Mouse (Mus musculus) frontal cortex, postnatal 10 days (tissue): ENCODE measurements at regions not wholly inside any gene's neighbourhood (a gene's known extent, or its start where the extent isn't known, plus 50 kb on each side); places are given as distances from the start of the nearest gene placed in this dataset.
A peak's percentile ranks its signal among the peaks of the same experiment; 100 is the strongest.

Experiments used
- DNase-seq, 2 experiments: peaks; one replicate each; pipeline ENCODE4 v3.0.0; 2022; ENCODE audit warnings: low spot score in 2 of 2, mixed read lengths in 1 of 2

- DNase-seq: peak; percentile 21 to 54
Observed at GRCm38 (mm10) chrX:6261469-6261868, 59.1 kb downstream of the Bmp15 start.

- no peak for DNase-seq
Observed at GRCm38 (mm10) chrX:6258523-6258922, 62.0 kb downstream of the Bmp15 start.

- no peak for DNase-seq
Observed at GRCm38 (mm10) chrX:6254058-6254457, 66.5 kb downstream of the Bmp15 start.

GRCm38 (mm10) chrX:6252873-6253272 is 67.6 kb downstream of the Bmp15 start:
- DNase-seq: no peak
